Mouse (Mus musculus): Measurements from ENCODE around the gene Mrgprb3. TPM values are rescaled to one million over a fixed set of nuclear protein-coding genes. Genes with fewer than 3 reads are reported as not detected.

Gene Mrgprb3
- not detected for total RNA-seq (2021)
- long read RNA-seq, experiment 1: 0 reads
- long read RNA-seq, experiment 2: 0 reads

DNA sequence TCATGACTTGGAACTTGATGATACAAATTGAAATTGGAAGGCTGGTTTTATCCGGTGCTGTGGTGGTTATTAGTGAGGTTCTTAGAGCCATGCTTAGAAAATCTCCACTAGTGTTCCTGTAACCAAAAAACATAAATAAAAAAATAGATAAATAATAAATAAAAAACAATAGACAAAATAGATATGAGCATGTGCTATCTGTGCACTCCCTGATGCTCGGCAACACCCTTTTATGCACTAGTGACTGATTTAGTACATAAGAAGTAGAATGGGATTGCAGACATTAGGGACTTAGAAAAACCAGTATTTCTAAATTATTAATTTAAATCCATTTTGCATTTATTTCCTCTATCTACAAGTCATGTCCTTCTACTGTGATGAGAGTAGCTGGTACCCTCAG, at the start of gene Mrgprb3:
Mrgprb3 (minus strand) TSS at position 101 of the 400 bp plus-strand sequence.
- DNase-seq: no peak

Other genes with a start within 250 kb of the Mrgprb3 start
- gene Mrgprb1, start 187.5 kb downstream of the Mrgprb3 start, total RNA-seq (2021): 1 to 10 TPM; 1.7 to 2.0 TPM
- gene Mrgprx2, start 144.5 kb downstream of the Mrgprb3 start, total RNA-seq (2021): under 1 TPM; 0.14 to 0.23 TPM
- gene Mrgprb2, start 85.7 kb downstream of the Mrgprb3 start, total RNA-seq (2021): under 1 TPM; 0.45 to 0.47 TPM
- gene Zdhhc13, start 145.2 kb upstream of the Mrgprb3 start, total RNA-seq (2021): 1 to 10 TPM; 5.1 to 5.9 TPM
- 100 to 1,000 TPM; 120 to 170 TPM for gene Csrp3, start 204.2 kb upstream of the Mrgprb3 start, total RNA-seq (2021)
- gene E2f8, start 237.8 kb upstream of the Mrgprb3 start, total RNA-seq (2021): 1 to 10 TPM; 4.2 to 5.5 TPM

Data from gastrocnemius, postnatal 10 days (tissue).